Mouse (Mus musculus): ENCODE data around the gene Zw10. TPM values are rescaled to one million over a fixed set of nuclear protein-coding genes. Genes with fewer than 3 reads are reported as not detected.

The Zw10 gene
- total RNA-seq, 4 experiments from 2014 or later = 6.9 to 7.6 (median 7.4) TPM

Other genes with a start within 250 kb of the Zw10 start
- gene Zbtb16, start 219.4 kb upstream of the Zw10 start, total RNA-seq (2022) = 100 to 1,000 TPM; 106 to 199 (median 117) TPM
- gene Htr3a, start 144.5 kb upstream of the Zw10 start, total RNA-seq (2022) = not detected
- gene Htr3b, start 90.6 kb upstream of the Zw10 start, total RNA-seq (2022) = not detected
- 10 to 100 TPM; 55.1 to 68.8 (median 65.2) TPM for gene Usp28, start 70.2 kb upstream of the Zw10 start, total RNA-seq (2022)
- gene Tmprss5, start 25.6 kb downstream of the Zw10 start, total RNA-seq (2022) = under 1 TPM in 1 of 4 experiments, not detected in 3; 0.22 TPM
- gene Gm4894, start 194.9 kb downstream of the Zw10 start, total RNA-seq (2022) = not detected

All from gastrocnemius, adult 8-10 months (tissue).